Mouse (Mus musculus) embryonic fibroblast, embryonic 13.5 days (primary cell): Measurements from ENCODE around the gene F10. TPM values are rescaled to one million over a fixed set of nuclear protein-coding genes. Genes with fewer than 3 reads are reported as not detected.
A peak's percentile ranks its signal among the peaks of the same experiment; 100 is the strongest.

ENCODE experiments used
- H3K27ac ChIP-seq: 2 replicates; pipeline ENCODE4 v1.5.1; 2012; ENCODE audit warnings: low read length, control low read depth, inconsistent platforms; ENCODE audit not compliant: insufficient read depth
- H3K4me1 ChIP-seq: 2 replicates; pipeline ENCODE4 v1.6.1; 2011; ENCODE audit warnings: low read length; ENCODE audit not compliant: control insufficient read depth, insufficient read depth
- H3K4me3 ChIP-seq: 2 replicates; pipeline ENCODE4 v1.5.1; 2011; ENCODE audit warnings: mild to moderate bottlenecking, control low read depth, low read length; ENCODE audit not compliant: insufficient read depth
- CTCF ChIP-seq: IDR thresholded peaks from 2 replicates; pipeline ENCODE4 v1.5.1; 2011; ENCODE audit warnings: mild to moderate bottlenecking, control low read depth, low read length, moderate library complexity, borderline replicate concordance; ENCODE audit not compliant: insufficient read depth
- POLR2A ChIP-seq: IDR thresholded peaks from 2 replicates; pipeline ENCODE4 v1.6.1; 2011; ENCODE audit warnings: low read depth, mild to moderate bottlenecking, control low read depth, low read length, moderate library complexity
- polyA plus RNA-seq: library from polyadenylated mRNA; stranded (reverse); fragments of >200 nt; gene quantifications from 2 replicates; pipeline ENCODE4 v1.2.4, GENCODE M21; 2011; ENCODE audit warnings: low read depth; ENCODE audit not compliant: missing spikeins, insufficient read length

F10 gene
- polyA plus RNA-seq, 1 experiment = not detected

DNA sequence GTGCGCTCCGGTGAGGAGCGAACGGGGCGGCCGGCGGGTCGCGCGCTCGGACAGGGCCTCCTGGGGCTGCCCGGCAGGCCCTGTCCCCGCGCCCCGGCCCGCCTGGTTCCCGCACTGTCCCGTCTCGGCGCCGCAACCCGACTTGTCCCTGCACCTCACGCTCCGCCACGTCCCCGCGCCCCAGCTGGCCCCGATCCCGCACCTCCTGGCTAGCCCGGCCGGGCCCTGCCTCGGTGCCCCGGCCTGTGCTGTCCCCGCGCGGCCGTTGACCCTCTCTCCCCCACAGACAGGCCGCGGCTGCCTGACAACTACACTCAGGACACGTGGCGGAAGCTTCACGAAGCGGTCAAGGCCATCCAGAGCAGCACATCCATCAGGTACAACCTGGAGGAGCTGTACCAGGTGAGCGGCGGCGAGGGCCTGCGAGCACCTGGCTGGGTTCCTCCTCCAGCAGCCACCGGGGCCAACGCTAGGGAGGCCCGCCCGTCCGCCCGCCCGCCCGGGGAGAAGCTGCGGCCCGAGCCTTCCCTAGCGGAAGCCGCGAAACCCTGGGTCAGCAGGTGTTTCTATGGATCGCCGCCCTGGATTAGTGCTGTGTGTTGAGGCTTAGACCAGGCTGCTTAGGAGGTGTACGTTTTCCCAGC, 68.9 kb downstream of the F10 start:
- no peak for TF ChIP-seq CTCF
- TF ChIP-seq POLR2A = no peak
- Histone ChIP-seq H3K4me1 (peaks cover 5% of the 10 kb centered on the region; the same call in 1 of the 2 replicates), H3K4me3 (peak overlapping the region; percentile 81), H3K27ac (0 out of 2 replicates have a peak overlapping the region, but pooled peaks have one; percentile 38)

Other genes starting within 250 kb of the F10 start
- 3.0 and 6.8 TPM in 2 replicates for gene Mcf2l, start 163.5 kb upstream of the F10 start, polyA plus RNA-seq
- gene F7, start 11.3 kb upstream of the F10 start, polyA plus RNA-seq = not detected in 2 replicates
- gene Proz, start 23.6 kb downstream of the F10 start, polyA plus RNA-seq = not detected in 2 replicates
- 22.6 and 33.0 TPM in 2 replicates for gene Pcid2, start 68.2 kb downstream of the F10 start, polyA plus RNA-seq
- gene Cul4a, start 68.3 kb downstream of the F10 start, polyA plus RNA-seq = 74.9 and 82.4 TPM in 2 replicates
- 604 and 655 TPM in 2 replicates for gene Lamp1, start 121.9 kb downstream of the F10 start, polyA plus RNA-seq
- 0.70 and 2.1 TPM in 2 replicates for gene Grtp1, start 163.3 kb downstream of the F10 start, polyA plus RNA-seq
- not detected in 2 replicates for gene Adprhl1, start 216.9 kb downstream of the F10 start, polyA plus RNA-seq